Mouse (Mus musculus): ENCODE measurements around the gene Efna5. TPM values are rescaled to one million over a fixed set of nuclear protein-coding genes. Genes with fewer than 3 reads are reported as not detected.

The Efna5 gene
- total and polyA plus RNA-seq, 3 experiments: 0.04 to 0.23 TPM; not detected in 1

GRCm38 (mm10) chr17:62656591-62656990, 224.5 kb downstream of the Efna5 start:
- H3K4me3 ChIP-seq (replicated peaks in 1 of 3; ENCODE audit: low read depth in 2 of 3, low read length in 2 of 3, poor library complexity in 1 of 3): no peak overlapping the region
- no peak for DNase-seq (ENCODE audit: extremely low read depth)
- no peak overlapping the region for H3K4me2 ChIP-seq (ENCODE audit: insufficient read depth, low read depth, poor library complexity, severe bottlenecking)
- no peak for TF ChIP-seq CHD2 (IDR thresholded peaks at IDR 0.05; ENCODE audit: low read length)
- TF ChIP-seq ZNF384 (IDR thresholded peaks at IDR 0.05; ENCODE audit: low read depth, low read length): no peak
- no peak for TF ChIP-seq CHD1 (IDR thresholded peaks at IDR 0.05; ENCODE audit: low read depth, low read length)
- TF ChIP-seq GABPA (IDR thresholded peaks at IDR 0.05; ENCODE audit: insufficient replicate concordance, low read depth, low read length): no peak
- no peak for TF ChIP-seq JUND (conservative IDR thresholded peaks at IDR 0.05; ENCODE audit: low read depth, low read length)
- TF ChIP-seq MYC (IDR thresholded peaks at IDR 0.05; ENCODE audit: low read depth, low read length): no peak
- TF ChIP-seq MAFK (IDR thresholded peaks at IDR 0.05; ENCODE audit: insufficient replicate concordance, low read length): no peak
- TF ChIP-seq SMC3 (IDR thresholded peaks at IDR 0.05; ENCODE audit: low read depth, low read length): no peak
- TF ChIP-seq RCOR1 (conservative IDR thresholded peaks at IDR 0.05; ENCODE audit: low read depth, low read length): no peak
- dilution Hi-C loops (cut with MboI; ENCODE audit: extremely low pct_ligation_motif_present, extremely low pct_unique_long_range_greater_than_20kb, low sequenced_read_pairs): no loop called here
- H3K4me1 ChIP-seq (ENCODE audit: control insufficient read depth in 1 of 2, insufficient read depth in 2 of 2): no peaks in the 10 kb centered on the region
- no peak overlapping the region for H3K27ac ChIP-seq (ENCODE audit: insufficient read depth, low read depth)
- no peaks in the 10 kb centered on the region for H3K9me3 ChIP-seq (replicated peaks; ENCODE audit: low read length)
- H3K9ac ChIP-seq (ENCODE audit: insufficient read depth, low read depth): no peak overlapping the region
- H3K27me3 ChIP-seq (replicated peaks): no peaks in the 10 kb centered on the region
- in situ Hi-C loops (cut with MboI; ENCODE audit: low pct_ligation_motif_present, low pct_unique_long_range_greater_than_20kb, low sequenced_read_pairs): no loop called here
- no peaks in the 10 kb centered on the region for H3K36me3 ChIP-seq (replicated peaks in 1 of 2; ENCODE audit: control insufficient read depth in 1 of 2, insufficient read depth in 1 of 2, low read length in 1 of 2)
- no peaks in the 10 kb centered on the region for H3K79me2 ChIP-seq (replicated peaks; ENCODE audit: control insufficient read depth, extremely low read depth, insufficient read depth, poor library complexity, severe bottlenecking)

- no peaks in the 10 kb centered on the region for H3K36me3 ChIP-seq (replicated peaks in 1 of 2; ENCODE audit: control insufficient read depth in 1 of 2, insufficient read depth in 1 of 2, low read length in 1 of 2)
- no peaks in the 10 kb centered on the region for H3K9me3 ChIP-seq (replicated peaks; ENCODE audit: low read length)
- no peaks in the 10 kb centered on the region for H3K79me2 ChIP-seq (replicated peaks; ENCODE audit: control insufficient read depth, extremely low read depth, insufficient read depth, poor library complexity, severe bottlenecking)
- DNase-seq (ENCODE audit: extremely low read depth): no peak
- H3K4me1 ChIP-seq (ENCODE audit: control insufficient read depth in 1 of 2, insufficient read depth in 2 of 2): no peaks in the 10 kb centered on the region
- TF ChIP-seq BHLHE40 (IDR thresholded peaks at IDR 0.05; ENCODE audit: low read depth, low read length) (no peak), E2F4 (IDR thresholded peaks at IDR 0.05; ENCODE audit: insufficient replicate concordance, low read depth, low read length) (no peak), SMC3 (IDR thresholded peaks at IDR 0.05; ENCODE audit: low read depth, low read length) (no peak), SIN3A (IDR thresholded peaks at IDR 0.05; ENCODE audit: low read length) (no peak)
- dilution Hi-C loops (cut with MboI; ENCODE audit: extremely low pct_ligation_motif_present, extremely low pct_unique_long_range_greater_than_20kb, low sequenced_read_pairs) (no loop called here), in situ Hi-C loops (cut with MboI; ENCODE audit: low pct_ligation_motif_present, low pct_unique_long_range_greater_than_20kb, low sequenced_read_pairs) (no loop called here)
- no peak overlapping the region for H3K4me2 ChIP-seq (ENCODE audit: insufficient read depth, low read depth, poor library complexity, severe bottlenecking)
- no peak overlapping the region for H3K9ac ChIP-seq (ENCODE audit: insufficient read depth, low read depth)
- no peaks in the 10 kb centered on the region for H3K27me3 ChIP-seq (replicated peaks)
- no peak overlapping the region for H3K4me3 ChIP-seq (replicated peaks in 1 of 3; ENCODE audit: low read depth in 2 of 3, low read length in 2 of 3, poor library complexity in 1 of 3)
- H3K27ac ChIP-seq (ENCODE audit: insufficient read depth, low read depth): no peak overlapping the region
Observed at GRCm38 (mm10) chr17:62655819-62656355, 225.2 kb downstream of the Efna5 start.

DNA sequence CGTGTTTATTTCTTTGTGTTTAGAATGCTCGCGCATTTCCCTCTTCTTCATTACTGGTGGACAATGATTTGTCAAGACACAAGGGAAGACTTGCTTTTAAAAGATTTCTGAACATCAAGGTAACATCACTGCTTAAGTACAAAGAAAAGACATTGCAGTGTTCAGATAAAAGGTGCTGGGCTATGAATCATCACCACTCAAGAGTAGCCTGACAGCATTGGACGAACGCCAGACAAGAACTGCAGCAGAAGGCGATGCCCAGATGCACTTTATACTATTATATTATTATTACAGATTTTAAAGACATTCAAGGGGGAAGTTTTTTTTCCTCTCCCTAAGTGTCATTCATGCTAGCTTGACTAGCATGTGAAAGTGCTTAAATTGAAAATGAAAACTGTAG, 228.7 kb downstream of the Efna5 start:
- in situ Hi-C loops (cut with MboI; ENCODE audit: low pct_ligation_motif_present, low pct_unique_long_range_greater_than_20kb, low sequenced_read_pairs) (no loop called here), dilution Hi-C loops (cut with MboI; ENCODE audit: extremely low pct_ligation_motif_present, extremely low pct_unique_long_range_greater_than_20kb, low sequenced_read_pairs) (no loop called here)
- H3K36me3 ChIP-seq (replicated peaks in 1 of 2; ENCODE audit: control insufficient read depth in 1 of 2, insufficient read depth in 1 of 2, low read length in 1 of 2): no peaks in the 10 kb centered on the region
- TF ChIP-seq GABPA (IDR thresholded peaks at IDR 0.05; ENCODE audit: insufficient replicate concordance, low read depth, low read length) (no peak), CTCF (conservative IDR thresholded peaks at IDR 0.05 in 1 of 2, IDR thresholded peaks at IDR 0.05 in 1 of 2; ENCODE audit: low read depth in 2 of 2, low read length in 2 of 2) (no peak), JUND (conservative IDR thresholded peaks at IDR 0.05; ENCODE audit: low read depth, low read length) (no peak), SMC3 (IDR thresholded peaks at IDR 0.05; ENCODE audit: low read depth, low read length) (no peak), RCOR1 (conservative IDR thresholded peaks at IDR 0.05; ENCODE audit: low read depth, low read length) (no peak), USF2 (conservative IDR thresholded peaks at IDR 0.05; ENCODE audit: low read depth, low read length) (no peak), RAD21 (IDR thresholded peaks at IDR 0.05; ENCODE audit: low read depth, low read length) (no peak), NRF1 (IDR thresholded peaks at IDR 0.05; ENCODE audit: low read depth, low read length) (no peak), MAX (IDR thresholded peaks at IDR 0.05; ENCODE audit: low read length) (no peak), MAFK (IDR thresholded peaks at IDR 0.05; ENCODE audit: insufficient replicate concordance, low read length) (no peak), MEF2A (IDR thresholded peaks at IDR 0.05; ENCODE audit: borderline replicate concordance, low read depth, low read length) (no peak), IRF4 (IDR thresholded peaks at IDR 0.05; ENCODE audit: low read depth, low read length) (no peak), SIN3A (IDR thresholded peaks at IDR 0.05; ENCODE audit: low read length) (no peak), POLR2A (IDR thresholded peaks at IDR 0.05; ENCODE audit: low read depth, low read length) (no peak), HCFC1 (IDR thresholded peaks at IDR 0.05; ENCODE audit: low read depth, low read length) (no peak), CHD1 (IDR thresholded peaks at IDR 0.05; ENCODE audit: low read depth, low read length) (no peak)
- no peaks in the 10 kb centered on the region for H3K79me2 ChIP-seq (replicated peaks; ENCODE audit: control insufficient read depth, extremely low read depth, insufficient read depth, poor library complexity, severe bottlenecking)
- no peak overlapping the region for H3K4me3 ChIP-seq (replicated peaks in 1 of 3; ENCODE audit: low read depth in 2 of 3, low read length in 2 of 3, poor library complexity in 1 of 3)
- H3K27ac ChIP-seq (ENCODE audit: insufficient read depth, low read depth): no peak overlapping the region
- no peaks in the 10 kb centered on the region for H3K4me1 ChIP-seq (ENCODE audit: control insufficient read depth in 1 of 2, insufficient read depth in 2 of 2)
- H3K9ac ChIP-seq (ENCODE audit: insufficient read depth, low read depth): no peak overlapping the region
- H3K27me3 ChIP-seq (replicated peaks): no peaks in the 10 kb centered on the region
- DNase-seq (ENCODE audit: extremely low read depth): no peak
- no peaks in the 10 kb centered on the region for H3K9me3 ChIP-seq (replicated peaks; ENCODE audit: low read length)
- H3K4me2 ChIP-seq (ENCODE audit: insufficient read depth, low read depth, poor library complexity, severe bottlenecking): no peak overlapping the region

All from CH12.LX (cell line).